In the genomic region with DNA sequence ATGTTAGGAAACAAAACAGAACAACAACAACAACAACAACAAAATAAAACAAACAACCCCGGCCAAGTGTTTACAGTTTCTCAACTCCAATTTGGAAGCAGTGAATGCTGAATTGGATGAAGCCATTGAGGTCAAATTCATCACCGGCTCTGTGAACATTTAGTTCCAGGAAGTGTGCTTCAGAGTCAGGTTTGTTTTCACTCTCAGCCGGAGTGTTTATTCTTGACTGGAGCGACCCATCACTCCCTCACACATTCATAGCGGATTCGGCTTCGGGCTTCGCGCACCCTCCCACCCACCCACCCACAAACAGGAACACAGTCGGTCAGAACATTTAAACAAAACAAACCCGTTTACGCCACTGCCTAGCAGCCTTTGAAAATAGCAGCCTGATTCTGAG, we compare ENCODE assay signal across 9 mouse cellular contexts.
DNase-seq lines count a peak whose midpoint lies in the region; ATAC-seq lines count a peak whose summit lies in the region.
"Had no signal": no experiment of that assay in that cellular context is flagged by ENCODE, and none has a peak within 500 bp of the region (broad histone marks: within the 10 kb centered on the region; RNA-seq: fewer than 3 reads in every experiment).

No protein-coding gene starts in this region.

- no peak for ATAC-seq in hindbrain, embryonic 12.5 days (ENCODE audit: low FRiP score)
- ATAC-seq in hindbrain, embryonic 13.5 days (ENCODE audit: low FRiP score), result no peak
- ATAC-seq in embryonic facial prominence, embryonic 13.5 days (ENCODE audit: insufficient number of reproducible peaks, insufficient read depth, low FRiP score, low TSS enrichment, low read depth), result no peak
- ATAC-seq in intestine, embryonic 16.5 days, result no peak

- DNase-seq in lung, postnatal 36 days, result peak; percentile 56
- DNase-seq in adrenal gland, postnatal 14 days, result no peak
- DNase-seq in layer of hippocampus, postnatal 25 days (ENCODE audit: extremely low spot score in 1 of 2, low spot score in 1 of 2), result no peak
- DNase-seq in c-Kit-positive CD71-positive TER-119-positive erythroid progenitor cells, embryonic 14.5 days (ENCODE audit: low spot score), result no peak
- DNase-seq: layer of hippocampus, adult 9-11 months had no signal

- H3K4me1 ChIP-seq in hindbrain, embryonic 12.5 days, result no peaks in the 10 kb centered on the region
- H3K4me1 ChIP-seq in hindbrain, embryonic 13.5 days (replicated peaks), result no peaks in the 10 kb centered on the region
- 0 out of 2 replicates have a peak, but pooled peaks cover 8% of the 10 kb centered on the region for H3K4me1 ChIP-seq in embryonic facial prominence, embryonic 13.5 days
- H3K4me1 ChIP-seq in intestine, embryonic 16.5 days (ENCODE audit: control insufficient read depth, insufficient read depth, low read length), result no peaks in the 10 kb centered on the region

- no peak overlapping the region for H3K27ac ChIP-seq in hindbrain, embryonic 12.5 days
- no peak overlapping the region for H3K27ac ChIP-seq in hindbrain, embryonic 13.5 days
- no peak overlapping the region for H3K27ac ChIP-seq in embryonic facial prominence, embryonic 13.5 days
- no peak overlapping the region for H3K27ac ChIP-seq in intestine, embryonic 16.5 days (ENCODE audit: low read length)

- H3K9ac ChIP-seq in hindbrain, embryonic 12.5 days, result no peak overlapping the region
- no peak overlapping the region for H3K9ac ChIP-seq in hindbrain, embryonic 13.5 days
- H3K9ac ChIP-seq in embryonic facial prominence, embryonic 13.5 days, result no peak overlapping the region
- no peak overlapping the region for H3K9ac ChIP-seq in intestine, embryonic 16.5 days (ENCODE audit: low read depth, low read length)

- 58% methylated on average over 12 of the region's 12 CpGs for WGBS in hindbrain, embryonic 12.5 days
- 60% methylated on average over 12 of the region's 12 CpGs for WGBS in hindbrain, embryonic 13.5 days
- 49% methylated on average over 12 of the region's 12 CpGs for WGBS in embryonic facial prominence, embryonic 13.5 days
- 24% methylated on average over 12 of the region's 12 CpGs for WGBS in intestine, embryonic 16.5 days

- peaks cover 13% of the 10 kb centered on the region for H3K27me3 ChIP-seq in hindbrain, embryonic 12.5 days
- peaks cover 5% of the 10 kb centered on the region for H3K27me3 ChIP-seq in hindbrain, embryonic 13.5 days
- peaks cover 17% of the 10 kb centered on the region; the same call in 1 of the 2 replicates for H3K27me3 ChIP-seq in embryonic facial prominence, embryonic 13.5 days
- no peaks in the 10 kb centered on the region; the same call in 1 of the 2 replicates for H3K27me3 ChIP-seq in intestine, embryonic 16.5 days (replicated peaks; ENCODE audit: control insufficient read depth, insufficient read depth, low read length)

- no peaks in the 10 kb centered on the region for H3K9me3 ChIP-seq in hindbrain, embryonic 12.5 days (replicated peaks)
- H3K9me3 ChIP-seq in hindbrain, embryonic 13.5 days, result no peaks in the 10 kb centered on the region
- H3K9me3 ChIP-seq in embryonic facial prominence, embryonic 13.5 days, result no peaks in the 10 kb centered on the region
- no peaks in the 10 kb centered on the region for H3K9me3 ChIP-seq in intestine, embryonic 16.5 days (ENCODE audit: control insufficient read depth, low read length)

- no peaks in the 10 kb centered on the region for H3K36me3 ChIP-seq in hindbrain, embryonic 12.5 days
- no peaks in the 10 kb centered on the region for H3K36me3 ChIP-seq in hindbrain, embryonic 13.5 days
- H3K36me3 ChIP-seq in embryonic facial prominence, embryonic 13.5 days, result no peaks in the 10 kb centered on the region
- no peaks in the 10 kb centered on the region for H3K36me3 ChIP-seq in intestine, embryonic 16.5 days (ENCODE audit: control insufficient read depth, insufficient read depth, low read length)

- no peak overlapping the region for H3K4me3 ChIP-seq in hindbrain, embryonic 12.5 days
- H3K4me3 ChIP-seq in hindbrain, embryonic 13.5 days, result no peak overlapping the region
- no peak overlapping the region for H3K4me3 ChIP-seq in embryonic facial prominence, embryonic 13.5 days
- peak overlapping the region; percentile 2 for H3K4me3 ChIP-seq in intestine, embryonic 16.5 days (ENCODE audit: low read length)

- peak overlapping the region; percentile 22; the same call in 1 of the 2 replicates for H3K4me2 ChIP-seq in hindbrain, embryonic 12.5 days (replicated peaks)
- H3K4me2 ChIP-seq in hindbrain, embryonic 13.5 days, result no peak overlapping the region
- H3K4me2 ChIP-seq in embryonic facial prominence, embryonic 13.5 days, result peak overlapping the region; percentile 22; the same call in 1 of the 2 replicates
- H3K4me2 ChIP-seq in intestine, embryonic 16.5 days (ENCODE audit: low read depth, low read length), result peak overlapping the region; percentile 51
